Mouse (Mus musculus): ENCODE data around the gene Cnn2. TPM values are rescaled to one million over a fixed set of nuclear protein-coding genes. Genes with fewer than 3 reads are reported as not detected.
"Not testable (repeated sequence)": the region's sequence is repeated elsewhere in the genome, so short reads cannot be mapped to it uniquely, and the experiment has no call there.

Cnn2 gene
- polyA plus RNA-seq, 1 experiment from 2014 or later: 223 TPM

GRCm38 (mm10) chr10:80025889-80026288 lies 37.5 kb downstream of the Cnn2 start:
- DNase-seq (ENCODE audit: low spot score): no peak
- Histone ChIP-seq H3K27me3 (ENCODE audit: insufficient read depth, poor library complexity, severe bottlenecking) (peaks cover 3% of the 10 kb centered on the region; the same call in 1 of the 2 replicates), H3K9me3 (no peaks in the 10 kb centered on the region), H3K27ac (no peak overlapping the region), H3K4me1 (replicated peaks) (peaks cover 35% of the 10 kb centered on the region), H3K36me3 (peaks cover 14% of the 10 kb centered on the region), H3K4me3 (no peak overlapping the region)
- WGBS: 68% methylated on average over 12 of the region's 12 CpGs

GRCm38 (mm10) chr10:80027681-80028520 lies 39.5 kb downstream of the Cnn2 start:
- DNase-seq (ENCODE audit: low spot score): no peak
- Histone ChIP-seq H3K9me3 (no peaks in the 10 kb centered on the region), H3K36me3 (peaks cover 8% of the 10 kb centered on the region), H3K4me1 (replicated peaks) (peaks cover 32% of the 10 kb centered on the region), H3K4me3 (no peak overlapping the region), H3K27me3 (ENCODE audit: insufficient read depth, poor library complexity, severe bottlenecking) (no peaks in the 10 kb centered on the region), H3K27ac (no peak overlapping the region)
- whole genome bisulfite sequencing: 71% methylated on average over 20 of the region's 20 CpGs

GRCm38 (mm10) chr10:80028521-80028846 lies 40.1 kb downstream of the Cnn2 start:
- H3K9me3 ChIP-seq: no peaks in the 10 kb centered on the region
- H3K4me1 ChIP-seq (replicated peaks): peaks cover 32% of the 10 kb centered on the region
- WGBS: 93% methylated on average over 13 of the region's 13 CpGs
- H3K36me3 ChIP-seq: peaks cover 6% of the 10 kb centered on the region
- no peaks in the 10 kb centered on the region for H3K27me3 ChIP-seq (ENCODE audit: insufficient read depth, poor library complexity, severe bottlenecking)
- no peak overlapping the region for H3K4me3 ChIP-seq
- H3K27ac ChIP-seq: no peak overlapping the region
- DNase-seq (ENCODE audit: low spot score): no peak

- DNase-seq (ENCODE audit: low spot score): no peak
- Histone ChIP-seq H3K27me3 (ENCODE audit: insufficient read depth, poor library complexity, severe bottlenecking) (no peaks in the 10 kb centered on the region), H3K4me3 (peak overlapping the region; percentile 0; the same call in 1 of the 2 replicates), H3K36me3 (peaks cover 17% of the 10 kb centered on the region), H3K4me1 (replicated peaks) (peaks cover 34% of the 10 kb centered on the region), H3K9me3 (no peaks in the 10 kb centered on the region), H3K27ac (peak overlapping the region; percentile 23; the same call in 1 of the 2 replicates)
- WGBS: 81% methylated on average over 9 of the region's 9 CpGs
These were observed 41.8 kb downstream of the Cnn2 start for GRCm38 (mm10) chr10:80030191-80030590.

GRCm38 (mm10) chr10:80030736-80031135 lies 42.4 kb downstream of the Cnn2 start:
- H3K27ac ChIP-seq: peak overlapping the region; percentile 23
- 0 out of 2 replicates have a peak overlapping the region, but pooled peaks have one; percentile 4 for H3K4me3 ChIP-seq
- H3K36me3 ChIP-seq: peaks cover 22% of the 10 kb centered on the region
- DNase-seq (ENCODE audit: low spot score): no peak
- WGBS: 86% methylated on average over 17 of the region's 17 CpGs
- no peaks in the 10 kb centered on the region for H3K27me3 ChIP-seq (ENCODE audit: insufficient read depth, poor library complexity, severe bottlenecking)
- H3K9me3 ChIP-seq: no peaks in the 10 kb centered on the region
- H3K4me1 ChIP-seq (replicated peaks): peaks cover 31% of the 10 kb centered on the region

GRCm38 (mm10) chr10:80032799-80033480 lies 44.6 kb downstream of the Cnn2 start:
- H3K4me1 ChIP-seq (replicated peaks): peaks cover 33% of the 10 kb centered on the region
- peak overlapping the region; percentile 35; the same call in 1 of the 2 replicates for H3K27ac ChIP-seq
- no peak overlapping the region for H3K4me3 ChIP-seq
- H3K27me3 ChIP-seq (ENCODE audit: insufficient read depth, poor library complexity, severe bottlenecking): no peaks in the 10 kb centered on the region
- no peak for DNase-seq (ENCODE audit: low spot score)
- H3K36me3 ChIP-seq: peaks cover 44% of the 10 kb centered on the region
- 74% methylated on average over 5 of the region's 5 CpGs for WGBS
- no peaks in the 10 kb centered on the region for H3K9me3 ChIP-seq

- WGBS: 51% methylated on average over 9 of the region's 9 CpGs
- peak overlapping the region; percentile 35; the same call in 1 of the 2 replicates for H3K27ac ChIP-seq
- H3K4me3 ChIP-seq: no peak overlapping the region
- peaks cover 51% of the 10 kb centered on the region for H3K36me3 ChIP-seq
- H3K27me3 ChIP-seq (ENCODE audit: insufficient read depth, poor library complexity, severe bottlenecking): no peaks in the 10 kb centered on the region
- no peaks in the 10 kb centered on the region for H3K9me3 ChIP-seq
- peaks cover 36% of the 10 kb centered on the region for H3K4me1 ChIP-seq (replicated peaks)
- DNase-seq (ENCODE audit: low spot score): no peak
These were observed 45.4 kb downstream of the Cnn2 start for GRCm38 (mm10) chr10:80033511-80034391.

GRCm38 (mm10) chr10:80035148-80035547 lies 46.8 kb downstream of the Cnn2 start:
- Histone ChIP-seq H3K27ac (peak overlapping the region; percentile 62), H3K9me3 (no peaks in the 10 kb centered on the region), H3K36me3 (peaks cover 51% of the 10 kb centered on the region)

GRCm38 (mm10) chr10:80035686-80036085 lies 47.3 kb downstream of the Cnn2 start:
- WGBS: 91% methylated on average over 5 of the region's 5 CpGs
- Histone ChIP-seq H3K27ac (0 out of 2 replicates have a peak overlapping the region, but pooled peaks have one; percentile 62), H3K27me3 (ENCODE audit: insufficient read depth, poor library complexity, severe bottlenecking) (no peaks in the 10 kb centered on the region), H3K9me3 (no peaks in the 10 kb centered on the region), H3K4me1 (replicated peaks) (peaks cover 42% of the 10 kb centered on the region), H3K36me3 (peaks cover 50% of the 10 kb centered on the region), H3K4me3 (no peak overlapping the region)
- DNase-seq (ENCODE audit: low spot score): no peak

More at GRCm38 (mm10) chr10:80035148-80035547, 46.8 kb downstream of the Cnn2 start:
- H3K27me3 ChIP-seq (ENCODE audit: insufficient read depth, poor library complexity, severe bottlenecking): no peaks in the 10 kb centered on the region
- H3K4me1 ChIP-seq (replicated peaks): peaks cover 47% of the 10 kb centered on the region
- DNase-seq (ENCODE audit: low spot score): no peak
- H3K4me3 ChIP-seq: no peak overlapping the region
- 83% methylated on average over 8 of the region's 8 CpGs for WGBS

GRCm38 (mm10) chr10:80036832-80037231 lies 48.4 kb downstream of the Cnn2 start:
- Histone ChIP-seq H3K4me1 (replicated peaks) (peaks cover 39% of the 10 kb centered on the region), H3K9me3 (no peaks in the 10 kb centered on the region), H3K4me3 (0 out of 2 replicates have a peak overlapping the region, but pooled peaks have one; percentile 6), H3K27me3 (ENCODE audit: insufficient read depth, poor library complexity, severe bottlenecking) (no peaks in the 10 kb centered on the region), H3K36me3 (peaks cover 45% of the 10 kb centered on the region), H3K27ac (no peak overlapping the region)
- 95% methylated on average over 13 of the region's 13 CpGs for WGBS
- no peak for DNase-seq (ENCODE audit: low spot score)

- DNase-seq (ENCODE audit: low spot score): peak; percentile 96
- Histone ChIP-seq H3K27ac (peak within 1 kb of the TSS; percentile 81), H3K36me3 (peaks cover 41% of the 10 kb centered on the region), H3K4me3 (peak within 1 kb of the TSS; percentile 84), H3K4me1 (replicated peaks) (peaks cover 37% of the 10 kb centered on the region), H3K27me3 (ENCODE audit: insufficient read depth, poor library complexity, severe bottlenecking) (no peaks in the 10 kb centered on the region), H3K9me3 (no peaks in the 10 kb centered on the region)
- under 1% methylated on average over 40 of the region's 40 CpGs for WGBS
These were observed 51.2 kb downstream of the Cnn2 start, which contains the start of gene Polr2e for GRCm38 (mm10) chr10:80039559-80039979. Gene Polr2e, minus strand, starts transcription at chr10:80039795.

GRCm38 (mm10) chr10:80041409-80042060 lies 53.2 kb downstream of the Cnn2 start:
- Histone ChIP-seq H3K4me1 (replicated peaks) (peaks cover 43% of the 10 kb centered on the region), H3K36me3 (peaks cover 21% of the 10 kb centered on the region)
- not testable (repeated sequence) for H3K27ac ChIP-seq; H3K9me3 ChIP-seq; DNase-seq (ENCODE audit: low spot score); H3K4me3 ChIP-seq; H3K27me3 ChIP-seq (ENCODE audit: insufficient read depth, poor library complexity, severe bottlenecking)
- 88% methylated on average over 8 of the region's 8 CpGs for WGBS

Measured in hindbrain, embryonic 10.5 days (tissue).